Mouse (Mus musculus) forebrain, embryonic 14.5 days (tissue): ENCODE measurements at regions not wholly inside any gene's neighbourhood (a gene's known extent, or its start where the extent isn't known, plus 50 kb on each side); places are given as distances from the start of the nearest gene placed in this dataset.

Experiments
- ATAC-seq: fragments of 200-750 bp; cut with Nextera tagmentation; 2 replicates; pipeline ENCODE4 v1.8.0; 2017; ENCODE audit warnings: mild to moderate bottlenecking, moderate library complexity
- DNase-seq: peaks from one replicate; pipeline ENCODE4 v3.0.0-alpha.2; 2015; ENCODE audit warnings: low spot score
- H3K27ac ChIP-seq: fragments of 300-500 bp; sonication (generic); 2 replicates; pipeline ENCODE4 v1.5.1; 2014; ENCODE audit warnings: low read depth, mild to moderate bottlenecking, control low read depth, low read length, moderate library complexity
- H3K27me3 ChIP-seq: fragments of 300-500 bp; sonication (generic); replicated peaks from 2 replicates; pipeline ENCODE4 v1.6.1; 2014; ENCODE audit warnings: low read length, control low read depth, mixed read lengths; ENCODE audit not compliant: control insufficient read depth, insufficient read depth
- H3K36me3 ChIP-seq: fragments of 300-500 bp; sonication (generic); 2 replicates; pipeline ENCODE4 v1.6.1; 2014; ENCODE audit warnings: low read length, control low read depth; ENCODE audit not compliant: control insufficient read depth, insufficient read depth
- H3K4me1 ChIP-seq: fragments of 300-500 bp; sonication (generic); 2 replicates; pipeline ENCODE4 v1.6.1; 2014; ENCODE audit warnings: antibody characterized with exemption, low read length, control low read depth; ENCODE audit not compliant: control insufficient read depth, insufficient read depth
- H3K4me2 ChIP-seq: fragments of 300-500 bp; sonication (generic); 2 replicates; pipeline ENCODE4 v1.6.1; 2014; ENCODE audit warnings: mild to moderate bottlenecking, control low read depth, low read length
- H3K4me3 ChIP-seq: fragments of 300-500 bp; sonication (generic); 2 replicates; pipeline ENCODE4 v1.5.1; 2014; ENCODE audit warnings: low read depth, low read length, control low read depth
- H3K9ac ChIP-seq: fragments of 300-500 bp; sonication (generic); 2 replicates; pipeline ENCODE4 v1.6.1; 2014; ENCODE audit warnings: mild to moderate bottlenecking, low read length, control low read depth, moderate library complexity
- H3K9me3 ChIP-seq: fragments of 300-500 bp; sonication (generic); replicated peaks from 2 replicates; pipeline ENCODE4 v1.6.1; 2016; ENCODE audit warnings: low read length, control low read depth, mixed read lengths; ENCODE audit not compliant: control insufficient read depth
- WGBS: fragments of 180-500 bp; shearing (Covaris S2); extraction: QIAGEN DNeasy Blood & Tissue Kit; methylation state at CpG from one replicate; pipeline ENCODE4 v1.1.7; 2014; 5-methylcytosine and 5-hydroxymethylcytosine counted together

DNA sequence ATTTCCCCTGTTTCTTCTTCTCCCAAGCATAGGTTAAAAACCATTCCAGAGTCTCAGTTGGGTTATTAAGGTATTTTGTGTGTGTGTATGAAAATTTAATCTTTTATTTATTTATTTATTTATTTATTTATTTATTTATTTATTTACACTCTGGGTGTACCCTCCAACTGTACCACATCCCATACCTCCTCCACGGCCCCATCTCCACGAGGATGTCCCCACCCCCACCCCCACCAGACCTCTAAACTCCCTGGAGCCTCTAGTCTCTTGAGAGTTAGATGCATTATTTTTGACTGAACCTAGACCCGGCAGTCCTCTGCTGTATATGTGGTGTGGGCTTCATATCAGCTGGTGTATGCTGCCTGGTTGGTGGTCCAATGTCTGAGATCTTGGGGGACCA, 214.9 kb upstream of the Itga1 start:
- no peak overlapping the region for H3K27ac ChIP-seq
- H3K27me3 ChIP-seq, result no peaks in the 10 kb centered on the region
- H3K4me2 ChIP-seq, result no peak overlapping the region
- 76% methylated on average over 3 of the region's 3 CpGs for WGBS
- no peak overlapping the region for H3K4me3 ChIP-seq
- no peak for DNase-seq
- no peaks in the 10 kb centered on the region for H3K9me3 ChIP-seq
- ATAC-seq, result no peak
- H3K4me1 ChIP-seq, result no peaks in the 10 kb centered on the region
- H3K9ac ChIP-seq, result no peak overlapping the region
- H3K36me3 ChIP-seq, result no peaks in the 10 kb centered on the region

GRCm38 (mm10) chr13:115308586-115308985, 206.8 kb upstream of the Itga1 start:
- Histone ChIP-seq H3K4me2 (no peak overlapping the region), H3K4me1 (no peaks in the 10 kb centered on the region), H3K27ac (no peak overlapping the region), H3K9me3 (no peaks in the 10 kb centered on the region), H3K4me3 (no peak overlapping the region), H3K36me3 (no peaks in the 10 kb centered on the region), H3K27me3 (no peaks in the 10 kb centered on the region), H3K9ac (no peak overlapping the region)
- DNase-seq (no peak), ATAC-seq (no peak)
- WGBS, result 77% methylated on average over 3 of the region's 3 CpGs

- no peaks in the 10 kb centered on the region for H3K36me3 ChIP-seq
- H3K9me3 ChIP-seq, result no peaks in the 10 kb centered on the region
- 34% methylated on average over 3 of the region's 3 CpGs for WGBS
- no peak overlapping the region for H3K4me2 ChIP-seq
- H3K9ac ChIP-seq, result no peak overlapping the region
- H3K27me3 ChIP-seq, result no peaks in the 10 kb centered on the region
- DNase-seq (peak; percentile 94), ATAC-seq (peak; percentile 80; the same call in 1 of the 2 replicates)
- no peak overlapping the region for H3K27ac ChIP-seq
- H3K4me1 ChIP-seq, result no peaks in the 10 kb centered on the region
- H3K4me3 ChIP-seq, result no peak overlapping the region
Measured at GRCm38 (mm10) chr13:115287371-115287770, 185.6 kb upstream of the Itga1 start.

- Histone ChIP-seq H3K27me3 (no peaks in the 10 kb centered on the region), H3K36me3 (no peaks in the 10 kb centered on the region), H3K4me3 (no peak overlapping the region), H3K27ac (no peak overlapping the region), H3K4me1 (no peaks in the 10 kb centered on the region), H3K9me3 (no peaks in the 10 kb centered on the region), H3K4me2 (no peak overlapping the region), H3K9ac (no peak overlapping the region)
- peak; percentile 22 for DNase-seq
- WGBS, result 76% methylated on average over 6 of the region's 6 CpGs
- no peak for ATAC-seq
Measured at GRCm38 (mm10) chr13:115266164-115266563, 164.4 kb upstream of the Itga1 start.

DNA sequence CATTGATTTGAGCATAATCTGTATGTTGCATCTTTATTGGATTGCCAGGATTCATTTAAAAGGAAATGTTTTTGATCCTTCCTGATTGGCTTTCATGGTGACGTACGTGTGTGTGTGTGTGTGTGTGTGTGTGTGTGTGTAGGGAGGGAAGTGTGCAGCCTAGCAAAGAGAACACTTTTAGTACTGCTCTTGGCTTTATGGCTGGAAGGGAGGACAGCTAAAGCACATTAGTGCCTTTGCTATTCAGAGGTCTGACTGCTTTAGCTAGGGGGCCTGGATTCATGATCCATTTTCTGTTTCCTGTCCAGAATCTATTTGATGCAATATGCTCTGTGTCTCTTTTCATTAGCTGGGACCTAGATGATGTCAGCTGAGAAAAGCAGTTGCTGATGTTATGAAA, 155.6 kb upstream of the Itga1 start:
- Histone ChIP-seq H3K9me3 (no peaks in the 10 kb centered on the region), H3K4me1 (no peaks in the 10 kb centered on the region), H3K4me2 (no peak overlapping the region), H3K9ac (no peak overlapping the region), H3K27me3 (no peaks in the 10 kb centered on the region), H3K4me3 (no peak overlapping the region), H3K27ac (no peak overlapping the region), H3K36me3 (no peaks in the 10 kb centered on the region)
- ATAC-seq (no peak), DNase-seq (no peak)
- WGBS, result 55% methylated on average over 2 of the region's 2 CpGs

GRCm38 (mm10) chr13:115252541-115252940, 150.8 kb upstream of the Itga1 start:
- H3K4me1 ChIP-seq, result no peaks in the 10 kb centered on the region
- 59% methylated on average over 3 of the region's 3 CpGs for WGBS
- no peak overlapping the region for H3K4me2 ChIP-seq
- ATAC-seq, result no peak
- no peaks in the 10 kb centered on the region for H3K36me3 ChIP-seq
- H3K9ac ChIP-seq, result no peak overlapping the region
- no peak for DNase-seq
- no peaks in the 10 kb centered on the region for H3K9me3 ChIP-seq
- no peaks in the 10 kb centered on the region for H3K27me3 ChIP-seq
- H3K27ac ChIP-seq, result no peak overlapping the region
- H3K4me3 ChIP-seq, result no peak overlapping the region

GRCm38 (mm10) chr13:115231981-115232380, 130.2 kb upstream of the Itga1 start:
- Histone ChIP-seq H3K27me3 (no peaks in the 10 kb centered on the region), H3K4me2 (no peak overlapping the region), H3K9ac (no peak overlapping the region), H3K36me3 (no peaks in the 10 kb centered on the region), H3K4me1 (no peaks in the 10 kb centered on the region), H3K27ac (no peak overlapping the region), H3K4me3 (no peak overlapping the region), H3K9me3 (no peaks in the 10 kb centered on the region)
- ATAC-seq (no peak), DNase-seq (no peak)
- 89% methylated on average over 4 of the region's 4 CpGs for WGBS

- no peaks in the 10 kb centered on the region for H3K36me3 ChIP-seq
- H3K27me3 ChIP-seq, result no peaks in the 10 kb centered on the region
- H3K4me2 ChIP-seq, result no peak overlapping the region
- DNase-seq (peak; percentile 92), ATAC-seq (peak; percentile 76)
- no peaks in the 10 kb centered on the region for H3K4me1 ChIP-seq
- no peak overlapping the region for H3K27ac ChIP-seq
- 27% methylated on average over 13 of the region's 13 CpGs for WGBS
- H3K4me3 ChIP-seq, result no peak overlapping the region
- H3K9me3 ChIP-seq, result no peaks in the 10 kb centered on the region
- H3K9ac ChIP-seq, result no peak overlapping the region
Measured at GRCm38 (mm10) chr13:115230494-115230893, 128.7 kb upstream of the Itga1 start.

DNA sequence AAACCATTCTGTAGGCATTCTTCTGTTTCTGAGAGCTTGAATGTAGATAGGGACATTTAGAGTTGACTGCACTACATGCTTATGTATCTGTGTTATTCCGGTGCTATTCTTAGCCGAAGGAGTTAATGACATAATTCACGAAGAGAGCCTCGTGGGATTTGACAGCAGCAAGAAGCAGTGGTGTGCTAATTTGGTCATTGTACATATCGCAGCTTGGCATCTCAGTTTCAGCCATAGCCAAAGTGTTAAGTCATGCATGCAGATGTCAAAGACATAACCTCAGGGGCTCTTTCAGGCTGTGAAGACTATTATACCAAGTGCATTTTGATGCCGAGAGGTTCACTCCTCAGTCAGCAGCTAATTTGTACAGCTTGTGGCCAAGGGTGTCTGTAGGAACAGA, 125.1 kb upstream of the Itga1 start:
- no peak overlapping the region for H3K27ac ChIP-seq
- H3K4me3 ChIP-seq, result no peak overlapping the region
- DNase-seq (peak; percentile 56), ATAC-seq (peak; percentile 45; the same call in 1 of the 2 replicates)
- no peak overlapping the region for H3K4me2 ChIP-seq
- H3K4me1 ChIP-seq, result no peaks in the 10 kb centered on the region
- no peaks in the 10 kb centered on the region for H3K36me3 ChIP-seq
- no peaks in the 10 kb centered on the region for H3K27me3 ChIP-seq
- 9% methylated on average over 6 of the region's 6 CpGs for WGBS
- H3K9me3 ChIP-seq, result no peaks in the 10 kb centered on the region
- H3K9ac ChIP-seq, result no peak overlapping the region
